In the genomic region with DNA sequence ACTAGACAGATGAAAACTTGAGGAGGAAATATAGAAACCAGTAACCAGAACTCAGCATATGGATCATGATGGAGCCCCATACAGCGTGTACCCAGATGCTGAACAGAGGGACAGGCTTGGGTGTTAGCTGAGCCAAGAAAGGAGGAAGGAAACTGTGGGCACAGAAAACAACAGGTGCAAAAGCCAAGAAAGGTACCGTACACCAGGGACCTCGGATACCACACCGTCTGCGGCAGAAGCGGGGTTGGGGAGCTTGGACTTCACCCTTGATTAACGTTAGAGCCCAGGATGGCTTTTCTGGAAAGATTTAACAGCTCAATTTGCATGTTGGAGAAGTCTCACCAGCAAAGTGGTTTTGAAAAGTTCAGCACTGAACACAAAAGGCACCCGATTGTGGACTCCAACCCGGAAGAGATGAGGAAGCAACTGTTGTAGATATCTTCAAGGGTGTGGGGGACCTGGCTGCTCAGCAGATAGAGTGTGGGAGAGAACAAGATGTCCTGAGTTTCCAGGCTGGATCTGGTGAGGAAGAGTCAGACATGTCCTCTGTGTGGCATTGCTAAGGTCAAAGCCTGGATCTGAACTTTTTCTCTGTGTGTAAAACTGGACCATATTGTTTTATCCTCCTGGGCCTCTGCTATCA, we compare ENCODE assay signal across 14 mouse cellular contexts.
DNase-seq lines count a peak whose midpoint lies in the region; ATAC-seq and TF ChIP-seq lines count a peak whose summit lies in the region.
"Had no signal": no experiment of that assay in that cellular context is flagged by ENCODE, and none has a peak within 500 bp of the region (broad histone marks: within the 10 kb centered on the region; RNA-seq: fewer than 3 reads in every experiment).

No protein-coding gene starts in this region.

- H3K36me3 ChIP-seq in splenic B cell, adult 2 months (ENCODE audit: control insufficient read depth, insufficient read depth, low read length, poor library complexity, severe bottlenecking), result no peaks in the 10 kb centered on the region
- H3K36me3 ChIP-seq: embryonic facial prominence, embryonic 10.5 days had no signal

- ATAC-seq in megakaryocyte-erythroid progenitor cell, adult 5-6 weeks (replicated peaks; ENCODE audit: low FRiP score, low TSS enrichment, poor library complexity, severe bottlenecking), result peak; percentile 70
- ATAC-seq: Patski had no signal

- no peak for TF ChIP-seq CTCF in bone marrow, adult 2 months (IDR thresholded peaks at IDR 0.05; ENCODE audit: control insufficient read depth, insufficient read depth, low read length)

- H3K27me3 ChIP-seq in splenic B cell, adult 2 months (ENCODE audit: control insufficient read depth, insufficient read depth, low read length, poor library complexity, severe bottlenecking), result no peaks in the 10 kb centered on the region

- peaks cover 2% of the 10 kb centered on the region for H3K4me1 ChIP-seq in bone marrow, adult 2 months (ENCODE audit: control insufficient read depth, insufficient read depth, low read length)

- 1% methylated on average over 9 of the region's 9 CpGs for WGBS in bone marrow, adult 2 months

- DNase-seq in CD4-positive, CD25-positive, alpha-beta regulatory T cell, adult 2 months (ENCODE audit: low read depth, low spot score), result peak; percentile 34
- peak; percentile 70 for DNase-seq in splenic B cell, adult 2 months (ENCODE audit: low read depth, low spot score)
- DNase-seq in cerebellum, postnatal 4 days (ENCODE audit: low spot score in 2 of 2), result no peak
- DNase-seq in adrenal gland, adult 8-10 months, result no peak
- no peak for DNase-seq in layer of hippocampus, adult 9-10 months (ENCODE audit: low spot score)
- DNase-seq: cerebellum, adult 9-10 months; kidney, adult 2 months; lung, postnatal 36 days; retina, postnatal 1 day had no signal

- H3K4me3 ChIP-seq in bone marrow, adult 2 months (replicated peaks; ENCODE audit: control insufficient read depth, low read depth, low read length), result no peak overlapping the region
- H3K4me3 ChIP-seq: embryonic facial prominence, embryonic 10.5 days had no signal

- peak overlapping the region; percentile 69 for H3K27ac ChIP-seq in bone marrow, adult 2 months (ENCODE audit: control insufficient read depth, insufficient read depth, low read depth, low read length, poor library complexity)
- H3K27ac ChIP-seq: embryonic facial prominence, embryonic 10.5 days; liver, embryonic 14.5 days had no signal

- no peak for TF ChIP-seq POLR2A in bone marrow, adult 2 months (IDR thresholded peaks at IDR 0.05; ENCODE audit: borderline replicate concordance, control insufficient read depth, low read depth, low read length)

Comparison
In these comparisons a context has a peak if more than half of its experiments do, and no peak if none do; other contexts are left out.
1. DNase-seq: peak in CD4-positive, CD25-positive, alpha-beta regulatory T cell, adult 2 months (single experiment) and splenic B cell, adult 2 months (single experiment); none in cerebellum, postnatal 4 days (0 of 2), adrenal gland, adult 8-10 months (single experiment) and layer of hippocampus, adult 9-10 months (single experiment).